Mouse (Mus musculus): ENCODE results near the gene St3gal3. TPM values are rescaled to one million over a fixed set of nuclear protein-coding genes. Genes with fewer than 3 reads are reported as not detected.

Gene St3gal3
- polyA plus RNA-seq (2016; fragmentation: Nextera tagmentation; extraction: Ambion mirVana): 8.5 TPM in 2 replicates

- Histone ChIP-seq H3K9ac (peak within 1 kb of the TSS; percentile 94), H3K4me2 (peak within 1 kb of the TSS; percentile 79), H3K27ac (peak within 1 kb of the TSS; percentile 84), H3K36me3 (replicated peaks) (peaks cover 37% of the 10 kb centered on the region), H3K9me3 (no peaks in the 10 kb centered on the region), H3K27me3 (no peaks in the 10 kb centered on the region), H3K4me3 (replicated peaks) (peak within 1 kb of the TSS; percentile 100), H3K4me1 (peaks cover 17% of the 10 kb centered on the region)
- WGBS: under 1% methylated on average over 68 of the region's 84 CpGs
- peak; percentile 99 for ATAC-seq (ENCODE audit: low FRiP score)
These were observed at the start of gene St3gal3 for GRCm38 (mm10) chr4:118134485-118135365. St3gal3 (minus strand) TSS chr4:118134914.

GRCm38 (mm10) chr4:118180301-118181080 is 45.8 kb upstream of the St3gal3 start:
- peaks cover 15% of the 10 kb centered on the region for H3K4me1 ChIP-seq
- no peak for ATAC-seq (ENCODE audit: low FRiP score)
- peak overlapping the region; percentile 85 for H3K9ac ChIP-seq
- no peaks in the 10 kb centered on the region for H3K9me3 ChIP-seq
- peak overlapping the region; percentile 78 for H3K4me3 ChIP-seq (replicated peaks)
- peaks cover 19% of the 10 kb centered on the region for H3K36me3 ChIP-seq (replicated peaks)
- H3K4me2 ChIP-seq: peak overlapping the region; percentile 73
- WGBS: 14% methylated on average over 17 of the region's 17 CpGs
- no peaks in the 10 kb centered on the region for H3K27me3 ChIP-seq
- H3K27ac ChIP-seq: peak overlapping the region; percentile 98

- whole genome bisulfite sequencing: under 1% methylated on average over 38 of the region's 38 CpGs
- no peaks in the 10 kb centered on the region for H3K9me3 ChIP-seq
- peak; percentile 99 for ATAC-seq (ENCODE audit: low FRiP score)
These were observed 45.0 kb upstream of the St3gal3 start, which contains the start of gene Kdm4a for GRCm38 (mm10) chr4:118179467-118180300. Kdm4a (minus strand) TSS chr4:118180043.

GRCm38 (mm10) chr4:118178952-118179466 is 44.3 kb upstream of the St3gal3 start:
- H3K36me3 ChIP-seq (replicated peaks): peaks cover 34% of the 10 kb centered on the region
- peak overlapping the region; percentile 85 for H3K9ac ChIP-seq
- no peaks in the 10 kb centered on the region for H3K27me3 ChIP-seq
- no peak for ATAC-seq (ENCODE audit: low FRiP score)
- H3K9me3 ChIP-seq: no peaks in the 10 kb centered on the region
- H3K27ac ChIP-seq: peak overlapping the region; percentile 98
- H3K4me1 ChIP-seq: peaks cover 15% of the 10 kb centered on the region
- 3% methylated on average over 12 of the region's 12 CpGs for WGBS
- peak overlapping the region; percentile 78 for H3K4me3 ChIP-seq (replicated peaks)
- H3K4me2 ChIP-seq: peak overlapping the region; percentile 60

More at GRCm38 (mm10) chr4:118179467-118180300, 45.0 kb upstream of the St3gal3 start, which contains the start of gene Kdm4a:
- H3K4me2 ChIP-seq: peak within 1 kb of the TSS; percentile 73
- H3K27me3 ChIP-seq: no peaks in the 10 kb centered on the region
- H3K4me3 ChIP-seq (replicated peaks): peak within 1 kb of the TSS; percentile 78
- H3K4me1 ChIP-seq: peaks cover 15% of the 10 kb centered on the region
- H3K9ac ChIP-seq: peak within 1 kb of the TSS; percentile 85
- peaks cover 27% of the 10 kb centered on the region for H3K36me3 ChIP-seq (replicated peaks)
- H3K27ac ChIP-seq: peak within 1 kb of the TSS; percentile 98

- Histone ChIP-seq H3K9ac (no peak overlapping the region), H3K36me3 (replicated peaks) (peaks cover 98% of the 10 kb centered on the region), H3K27me3 (no peaks in the 10 kb centered on the region), H3K4me2 (no peak overlapping the region), H3K27ac (no peak overlapping the region), H3K4me3 (replicated peaks) (no peak overlapping the region), H3K4me1 (no peaks in the 10 kb centered on the region), H3K9me3 (no peaks in the 10 kb centered on the region)
- no peak for ATAC-seq (ENCODE audit: low FRiP score)
- 91% methylated on average over 12 of the region's 12 CpGs for WGBS
These were observed 37.7 kb upstream of the St3gal3 start for GRCm38 (mm10) chr4:118172461-118172860.

GRCm38 (mm10) chr4:118171006-118171405 is 36.3 kb upstream of the St3gal3 start:
- Histone ChIP-seq H3K4me2 (no peak overlapping the region), H3K4me3 (replicated peaks) (no peak overlapping the region), H3K9ac (no peak overlapping the region), H3K36me3 (replicated peaks) (peaks cover 99% of the 10 kb centered on the region), H3K9me3 (no peaks in the 10 kb centered on the region), H3K27me3 (no peaks in the 10 kb centered on the region), H3K4me1 (no peaks in the 10 kb centered on the region), H3K27ac (no peak overlapping the region)
- 87% methylated on average over 9 of the region's 9 CpGs for WGBS
- no peak for ATAC-seq (ENCODE audit: low FRiP score)

GRCm38 (mm10) chr4:118162123-118162522 is 27.4 kb upstream of the St3gal3 start:
- H3K27me3 ChIP-seq: no peaks in the 10 kb centered on the region
- 98% methylated on average over 12 of the region's 12 CpGs for WGBS
- no peaks in the 10 kb centered on the region for H3K9me3 ChIP-seq
- H3K36me3 ChIP-seq (replicated peaks): peaks cover 96% of the 10 kb centered on the region
- H3K9ac ChIP-seq: no peak overlapping the region
- no peaks in the 10 kb centered on the region for H3K4me1 ChIP-seq
- H3K4me3 ChIP-seq (replicated peaks): no peak overlapping the region
- no peak for ATAC-seq (ENCODE audit: low FRiP score)
- no peak overlapping the region for H3K27ac ChIP-seq
- no peak overlapping the region for H3K4me2 ChIP-seq

GRCm38 (mm10) chr4:118157666-118158065 is 23.0 kb upstream of the St3gal3 start:
- Histone ChIP-seq H3K4me2 (no peak overlapping the region), H3K4me1 (no peaks in the 10 kb centered on the region), H3K4me3 (replicated peaks) (no peak overlapping the region), H3K9ac (no peak overlapping the region), H3K27me3 (no peaks in the 10 kb centered on the region), H3K36me3 (replicated peaks) (peaks cover 96% of the 10 kb centered on the region), H3K9me3 (no peaks in the 10 kb centered on the region), H3K27ac (no peak overlapping the region)
- ATAC-seq (ENCODE audit: low FRiP score): no peak
- WGBS: 98% methylated on average over 3 of the region's 3 CpGs

GRCm38 (mm10) chr4:118156559-118156958 is 21.8 kb upstream of the St3gal3 start:
- H3K36me3 ChIP-seq (replicated peaks): peaks cover 96% of the 10 kb centered on the region
- no peaks in the 10 kb centered on the region for H3K9me3 ChIP-seq
- no peaks in the 10 kb centered on the region for H3K4me1 ChIP-seq
- 86% methylated on average over 15 of the region's 15 CpGs for WGBS
- ATAC-seq (ENCODE audit: low FRiP score): no peak
- no peak overlapping the region for H3K27ac ChIP-seq
- H3K9ac ChIP-seq: no peak overlapping the region
- no peaks in the 10 kb centered on the region for H3K27me3 ChIP-seq
- H3K4me3 ChIP-seq (replicated peaks): no peak overlapping the region
- H3K4me2 ChIP-seq: no peak overlapping the region

GRCm38 (mm10) chr4:118154889-118155288 is 20.2 kb upstream of the St3gal3 start:
- ATAC-seq (ENCODE audit: low FRiP score): no peak
- Histone ChIP-seq H3K36me3 (replicated peaks) (peaks cover 95% of the 10 kb centered on the region), H3K27ac (no peak overlapping the region), H3K4me2 (no peak overlapping the region), H3K9ac (no peak overlapping the region), H3K9me3 (no peaks in the 10 kb centered on the region), H3K4me3 (replicated peaks) (no peak overlapping the region), H3K4me1 (no peaks in the 10 kb centered on the region), H3K27me3 (no peaks in the 10 kb centered on the region)
- WGBS: 94% methylated on average over 5 of the region's 5 CpGs

GRCm38 (mm10) chr4:118152020-118152785 is 17.5 kb upstream of the St3gal3 start:
- Histone ChIP-seq H3K9ac (no peak overlapping the region), H3K36me3 (replicated peaks) (peaks cover 96% of the 10 kb centered on the region), H3K4me2 (no peak overlapping the region), H3K4me1 (no peaks in the 10 kb centered on the region), H3K9me3 (no peaks in the 10 kb centered on the region), H3K27ac (no peak overlapping the region), H3K4me3 (replicated peaks) (no peak overlapping the region), H3K27me3 (no peaks in the 10 kb centered on the region)
- 98% methylated on average over 17 of the region's 17 CpGs for WGBS
- no peak for ATAC-seq (ENCODE audit: low FRiP score)
